Mouse (Mus musculus) forebrain, postnatal 0 days (tissue): ENCODE data around the gene Rps6kb2. TPM values are rescaled to one million over a fixed set of nuclear protein-coding genes. Genes with fewer than 3 reads are reported as not detected.

Experiments
- ATAC-seq: fragments of 200-750 bp; cut with Nextera tagmentation; 2 replicates; pipeline ENCODE4 v1.8.0; 2017; ENCODE audit warnings: mild to moderate bottlenecking, moderate library complexity
- DNase-seq: peaks from one replicate; pipeline ENCODE4 v3.0.0-alpha.2; 2015
- H3K27ac ChIP-seq: fragments of 300-500 bp; sonication (generic); 2 replicates; pipeline ENCODE4 v1.5.1; 2014; ENCODE audit warnings: low read depth, mild to moderate bottlenecking, antibody characterized with exemption, low read length, moderate library complexity, mixed read lengths
- H3K27me3 ChIP-seq: fragments of 300-500 bp; sonication (generic); 2 replicates; pipeline ENCODE4 v1.6.1; 2014; ENCODE audit warnings: mild to moderate bottlenecking, low read length, mixed read lengths; ENCODE audit not compliant: insufficient read depth
- H3K36me3 ChIP-seq: fragments of 300-500 bp; sonication (generic); 2 replicates; pipeline ENCODE4 v1.6.1; 2014; ENCODE audit warnings: mild to moderate bottlenecking, moderate library complexity; ENCODE audit not compliant: insufficient read depth
- H3K4me1 ChIP-seq: fragments of 300-500 bp; sonication (generic); 2 replicates; pipeline ENCODE4 v1.6.1; 2014; ENCODE audit warnings: antibody characterized with exemption; ENCODE audit not compliant: insufficient read depth
- H3K4me2 ChIP-seq: fragments of 300-500 bp; sonication (generic); 2 replicates; pipeline ENCODE4 v1.6.1; 2014; ENCODE audit warnings: low read depth, mild to moderate bottlenecking, moderate library complexity
- H3K4me3 ChIP-seq: fragments of 300-500 bp; sonication (generic); 2 replicates; pipeline ENCODE4 v1.5.1; 2014; ENCODE audit warnings: low read depth, low read length, mixed read lengths
- H3K9ac ChIP-seq: fragments of 300-500 bp; sonication (generic); 2 replicates; pipeline ENCODE4 v1.6.1; 2014; ENCODE audit warnings: mild to moderate bottlenecking
- H3K9me3 ChIP-seq: fragments of 300-500 bp; sonication (generic); 2 replicates; pipeline ENCODE4 v1.6.1; 2016; ENCODE audit warnings: low read length
- CTCF ChIP-seq: sonication (generic); IDR thresholded peaks from 2 replicates; pipeline ENCODE4 v1.5.1; 2016; ENCODE audit warnings: antibody characterized with exemption, control low read depth, low read depth
- WGBS: fragments of 180-500 bp; shearing (Covaris S2); extraction: QIAGEN DNeasy Blood & Tissue Kit; methylation state at CpG from one replicate; pipeline ENCODE4 v1.1.7; 2014; 5-methylcytosine and 5-hydroxymethylcytosine counted together
- polyA plus RNA-seq: library from polyadenylated mRNA; unstranded; fragments of >200 nt; fragmentation: Nextera tagmentation; extraction: Ambion mirVana; gene quantifications from 2 replicates; pipeline ENCODE4 v1.2.1, GENCODE M21; 2015
- total RNA-seq: library from RNA; depleted of rRNA; stranded (reverse); fragments of >200 nt; gene quantifications from 2 replicates; pipeline ENCODE4 v1.2.3, GENCODE M21; 2014

The Rps6kb2 gene
- total and polyA plus RNA-seq, 2 experiments from 2014 or later = 33.5 to 55.5 TPM

DNA sequence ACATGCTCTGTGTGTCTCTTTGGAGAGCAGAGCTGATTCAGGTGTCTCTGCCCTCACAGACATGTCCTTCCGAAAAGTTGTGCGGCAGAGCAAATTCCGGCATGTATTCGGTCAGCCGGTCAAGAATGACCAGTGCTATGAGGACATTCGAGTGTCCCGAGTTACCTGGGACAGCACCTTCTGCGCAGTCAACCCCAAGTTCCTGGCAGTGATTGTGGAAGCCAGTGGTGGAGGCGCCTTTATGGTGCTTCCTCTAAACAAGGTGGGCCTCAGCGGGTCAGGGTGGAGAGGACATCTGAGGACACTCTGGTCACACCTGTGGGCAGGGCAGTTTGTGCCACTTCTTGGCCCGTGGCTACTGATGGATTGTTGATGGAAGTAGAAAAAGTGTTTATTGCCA lies 13.9 kb downstream of the Rps6kb2 start:
- Histone ChIP-seq H3K9ac (peak overlapping the region; percentile 84), H3K27ac (no peak overlapping the region), H3K9me3 (no peaks in the 10 kb centered on the region), H3K4me2 (peak overlapping the region; percentile 79), H3K27me3 (no peaks in the 10 kb centered on the region), H3K4me1 (peaks cover 8% of the 10 kb centered on the region; the same call in 1 of the 2 replicates), H3K36me3 (peaks cover 16% of the 10 kb centered on the region; the same call in 1 of the 2 replicates), H3K4me3 (peak overlapping the region; percentile 77)
- 92% methylated on average over 11 of the region's 11 CpGs for WGBS
- TF ChIP-seq CTCF = no peak
- DNase-seq = no peak
- no peak for ATAC-seq

GRCm38 (mm10) chr19:4148819-4149218 lies 14.3 kb downstream of the Rps6kb2 start:
- Histone ChIP-seq H3K9ac (peak overlapping the region; percentile 84), H3K36me3 (peaks cover 16% of the 10 kb centered on the region; the same call in 1 of the 2 replicates), H3K27me3 (no peaks in the 10 kb centered on the region), H3K27ac (peak overlapping the region; percentile 68), H3K4me3 (peak overlapping the region; percentile 77), H3K4me1 (peaks cover 8% of the 10 kb centered on the region; the same call in 1 of the 2 replicates), H3K4me2 (peak overlapping the region; percentile 79), H3K9me3 (no peaks in the 10 kb centered on the region)
- ATAC-seq = peak; percentile 34
- DNase-seq = no peak
- 5% methylated on average over 8 of the region's 8 CpGs for WGBS
- no peak for TF ChIP-seq CTCF

DNA sequence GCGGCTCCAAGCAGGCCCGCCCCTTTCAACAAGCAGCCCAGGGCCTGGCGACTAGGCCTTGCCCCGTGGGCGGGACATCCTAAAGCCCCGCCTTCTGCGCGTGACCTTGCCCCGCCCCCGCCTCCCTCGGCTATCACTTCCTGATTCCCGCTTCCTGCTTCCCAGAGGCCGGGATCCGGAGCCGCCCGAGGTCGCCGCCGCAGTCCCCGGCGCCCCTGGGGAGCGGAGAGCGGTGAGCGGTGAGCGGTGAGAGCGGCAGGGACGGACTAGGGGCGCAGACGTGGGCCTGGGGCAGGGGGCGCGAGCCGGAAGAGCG lies 14.7 kb downstream of the Rps6kb2 start, which contains the start of gene Coro1b:
Coro1b (plus strand) TSS at position 129 of the 316 bp plus-strand sequence.
- Histone ChIP-seq H3K4me2 (peak within 1 kb of the TSS; percentile 79), H3K9me3 (no peaks in the 10 kb centered on the region), H3K4me3 (peak within 1 kb of the TSS; percentile 77), H3K4me1 (peaks cover 8% of the 10 kb centered on the region; the same call in 1 of the 2 replicates), H3K9ac (peak within 1 kb of the TSS; percentile 84), H3K36me3 (peaks cover 13% of the 10 kb centered on the region; the same call in 1 of the 2 replicates), H3K27me3 (no peaks in the 10 kb centered on the region), H3K27ac (peak within 1 kb of the TSS; percentile 68)
- ATAC-seq (peak; percentile 96), DNase-seq (peak; percentile 92)
- no peak for TF ChIP-seq CTCF
- under 1% methylated on average over 33 of the region's 33 CpGs for WGBS

GRCm38 (mm10) chr19:4147782-4148490 lies 15.2 kb downstream of the Rps6kb2 start:
- no peak for TF ChIP-seq CTCF
- H3K27me3 ChIP-seq = no peaks in the 10 kb centered on the region
- DNase-seq = no peak
- 32% methylated on average over 9 of the region's 9 CpGs for WGBS
- peak overlapping the region; percentile 84 for H3K9ac ChIP-seq
- no peaks in the 10 kb centered on the region for H3K9me3 ChIP-seq
- peak overlapping the region; percentile 68; the same call in 1 of the 2 replicates for H3K27ac ChIP-seq
- peak overlapping the region; percentile 79 for H3K4me2 ChIP-seq
- peaks cover 8% of the 10 kb centered on the region; the same call in 1 of the 2 replicates for H3K4me1 ChIP-seq
- peak overlapping the region; percentile 77 for H3K4me3 ChIP-seq
- no peak for ATAC-seq
- H3K36me3 ChIP-seq = peaks cover 10% of the 10 kb centered on the region; the same call in 1 of the 2 replicates

- Histone ChIP-seq H3K27ac (no peak overlapping the region), H3K27me3 (no peaks in the 10 kb centered on the region), H3K36me3 (peaks cover 10% of the 10 kb centered on the region; the same call in 1 of the 2 replicates), H3K4me2 (no peak overlapping the region), H3K4me1 (peaks cover 8% of the 10 kb centered on the region; the same call in 1 of the 2 replicates), H3K4me3 (no peak overlapping the region), H3K9me3 (no peaks in the 10 kb centered on the region), H3K9ac (no peak overlapping the region)
- no peak for TF ChIP-seq CTCF
- WGBS = 52% methylated on average over 3 of the region's 3 CpGs
- ATAC-seq = no peak
- no peak for DNase-seq
Measured at GRCm38 (mm10) chr19:4147022-4147405, 16.1 kb downstream of the Rps6kb2 start.

DNA sequence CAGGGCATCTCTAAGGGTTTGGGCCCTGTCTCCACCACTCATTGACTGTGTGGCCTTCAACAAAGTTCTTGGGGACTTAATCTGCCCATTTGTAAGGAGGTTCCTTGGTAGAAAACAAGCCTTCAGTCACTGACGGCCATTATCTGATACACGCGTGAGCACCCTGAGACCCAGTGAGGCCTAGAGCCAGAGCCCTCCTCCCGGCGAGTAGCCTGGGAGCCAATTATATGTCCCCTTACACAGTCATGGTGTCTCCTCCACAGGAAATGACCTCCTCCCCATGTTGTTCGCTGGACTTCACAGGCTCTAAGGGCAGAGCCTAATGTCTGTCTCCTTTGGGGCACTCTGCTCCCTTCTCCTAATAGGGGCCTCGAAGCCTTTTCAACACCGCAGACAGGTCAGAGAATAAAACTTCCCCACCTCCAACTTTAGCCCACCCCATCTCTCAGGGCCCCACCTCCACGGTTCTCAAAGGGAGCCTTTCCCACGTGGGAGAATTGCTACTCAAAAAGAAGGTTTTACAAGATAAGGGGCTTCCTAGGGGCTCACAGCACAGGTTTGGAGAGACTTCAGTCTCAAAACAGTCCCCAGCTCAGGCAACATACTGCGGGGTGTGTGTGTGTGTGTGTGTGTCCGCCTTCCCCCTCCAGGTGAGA lies 16.7 kb downstream of the Rps6kb2 start:
- DNase-seq (no peak), ATAC-seq (no peak)
- Histone ChIP-seq H3K4me3 (no peak overlapping the region), H3K27ac (no peak overlapping the region), H3K4me2 (no peak overlapping the region), H3K27me3 (no peaks in the 10 kb centered on the region), H3K4me1 (peaks cover 8% of the 10 kb centered on the region; the same call in 1 of the 2 replicates), H3K9ac (no peak overlapping the region), H3K9me3 (no peaks in the 10 kb centered on the region), H3K36me3 (peaks cover 10% of the 10 kb centered on the region; the same call in 1 of the 2 replicates)
- 63% methylated on average over 12 of the region's 12 CpGs for WGBS
- no peak for TF ChIP-seq CTCF

GRCm38 (mm10) chr19:4145936-4146335 lies 17.2 kb downstream of the Rps6kb2 start:
- Histone ChIP-seq H3K9me3 (no peaks in the 10 kb centered on the region), H3K36me3 (peaks cover 9% of the 10 kb centered on the region; the same call in 1 of the 2 replicates), H3K4me1 (peaks cover 8% of the 10 kb centered on the region; the same call in 1 of the 2 replicates), H3K9ac (no peak overlapping the region), H3K4me2 (no peak overlapping the region), H3K4me3 (no peak overlapping the region), H3K27ac (no peak overlapping the region), H3K27me3 (no peaks in the 10 kb centered on the region)
- DNase-seq (no peak), ATAC-seq (no peak)
- no peak for TF ChIP-seq CTCF
- WGBS = 83% methylated on average over 5 of the region's 5 CpGs
